Mouse (Mus musculus) activated CD4-positive, CD25-positive, alpha-beta regulatory T cell (primary cell): ENCODE data around the gene Vmn2r46. TPM values are rescaled to one million over a fixed set of nuclear protein-coding genes. Genes with fewer than 3 reads are reported as not detected.

Source experiments
- polyA plus RNA-seq, 2 experiments: library from polyadenylated mRNA; unstranded; fragments of 100-300 nt; shearing (Covaris generic); gene quantifications; one replicate each; pipeline ENCODE4 v1.2.1; 2017

Gene Vmn2r46
- not detected for polyA plus RNA-seq

DNA sequence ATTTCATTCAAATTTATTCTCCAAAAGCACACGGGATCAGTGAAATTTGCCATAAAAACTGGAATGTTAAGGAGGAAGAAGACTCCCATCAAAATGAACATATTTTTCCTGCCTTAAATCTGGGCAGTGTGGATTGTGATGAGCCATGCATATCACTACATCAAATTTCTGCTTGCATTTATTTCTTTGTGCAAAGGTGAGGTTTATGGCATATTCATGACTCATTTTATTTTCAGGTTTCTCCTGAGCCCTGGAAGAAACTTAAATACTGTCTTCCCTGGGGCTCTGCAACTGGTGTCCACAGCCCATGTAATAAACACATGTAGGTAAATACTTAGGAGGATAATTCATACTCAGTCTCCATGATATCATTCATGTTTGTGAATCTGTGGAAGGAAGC, at the start of gene Vmn2r46:
Gene Vmn2r46, minus strand, starts transcription at position 101 of the 400 bp plus-strand sequence.

Other genes with a start within 250 kb of the Vmn2r46 start
- not detected for gene Vmn2r47, start 70.8 kb upstream of the Vmn2r46 start, polyA plus RNA-seq
- not detected for gene Vmn2r48, start 183.0 kb upstream of the Vmn2r46 start, polyA plus RNA-seq
- under 1 TPM in 1 of 2 experiments, not detected in 1; 0.16 TPM for gene Vmn2r49, start 221.7 kb upstream of the Vmn2r46 start, polyA plus RNA-seq